Mouse (Mus musculus): ENCODE results near the gene Shmt1. TPM values are rescaled to one million over a fixed set of nuclear protein-coding genes. Genes with fewer than 3 reads are reported as not detected.

Gene Shmt1
- polyA plus RNA-seq, 1 experiment from 2014 or later = 126 TPM

DNA sequence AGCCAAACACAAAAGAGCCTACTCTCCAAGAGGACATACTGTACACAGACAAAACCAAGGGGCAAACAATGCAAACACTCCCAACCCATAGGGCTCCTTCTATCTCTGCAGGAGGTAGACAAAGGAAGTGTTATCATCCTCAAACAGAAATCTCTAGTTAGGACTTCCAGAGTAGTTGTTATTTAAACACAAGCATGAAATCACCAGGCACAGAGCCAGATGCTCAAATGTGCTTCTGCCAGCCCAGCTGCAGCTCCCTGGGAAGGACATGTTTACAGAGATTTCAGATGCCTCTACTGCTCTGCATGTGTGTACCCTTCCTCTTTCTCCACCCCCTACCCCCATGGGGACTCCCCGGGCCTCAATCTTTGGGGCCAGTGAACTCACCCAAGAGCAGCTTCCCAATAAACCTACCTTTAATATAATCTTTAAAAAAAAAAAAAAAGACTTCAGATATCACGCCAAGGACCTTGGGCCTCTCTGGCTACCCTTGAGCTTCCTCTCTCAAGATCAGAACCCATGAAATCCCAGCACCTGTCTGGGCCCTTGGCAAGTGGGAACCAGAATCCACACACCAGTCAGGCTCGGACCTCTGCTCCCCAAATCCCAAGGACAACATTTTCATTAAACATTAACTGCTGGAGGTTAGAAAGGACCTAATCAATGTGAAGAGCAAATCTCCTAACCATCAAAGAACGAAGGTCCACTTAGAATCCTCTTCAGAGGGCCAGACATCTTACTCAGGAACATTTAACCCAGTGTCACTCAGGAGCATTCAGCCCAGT, 3.0 kb downstream of the Shmt1 start:
- H3K4me3 ChIP-seq (ENCODE audit: low read length) = peak overlapping the region; percentile 54
- peak overlapping the region; percentile 74 for H3K4me2 ChIP-seq (ENCODE audit: low read depth, low read length)
- H3K9ac ChIP-seq (ENCODE audit: low read depth, low read length) = 0 out of 2 replicates have a peak overlapping the region, but pooled peaks have one; percentile 10
- ATAC-seq = no peak
- H3K4me1 ChIP-seq (ENCODE audit: control insufficient read depth, insufficient read depth, low read length) = peaks cover 17% of the 10 kb centered on the region
- 39% methylated on average over 4 of the region's 4 CpGs for WGBS
- no peaks in the 10 kb centered on the region for H3K27me3 ChIP-seq (replicated peaks; ENCODE audit: control insufficient read depth, insufficient read depth, low read length)
- H3K36me3 ChIP-seq (ENCODE audit: control insufficient read depth, insufficient read depth, low read length) = no peaks in the 10 kb centered on the region
- no peaks in the 10 kb centered on the region for H3K9me3 ChIP-seq (ENCODE audit: control insufficient read depth, low read length)
- H3K27ac ChIP-seq (ENCODE audit: low read length) = peak overlapping the region; percentile 52

DNA sequence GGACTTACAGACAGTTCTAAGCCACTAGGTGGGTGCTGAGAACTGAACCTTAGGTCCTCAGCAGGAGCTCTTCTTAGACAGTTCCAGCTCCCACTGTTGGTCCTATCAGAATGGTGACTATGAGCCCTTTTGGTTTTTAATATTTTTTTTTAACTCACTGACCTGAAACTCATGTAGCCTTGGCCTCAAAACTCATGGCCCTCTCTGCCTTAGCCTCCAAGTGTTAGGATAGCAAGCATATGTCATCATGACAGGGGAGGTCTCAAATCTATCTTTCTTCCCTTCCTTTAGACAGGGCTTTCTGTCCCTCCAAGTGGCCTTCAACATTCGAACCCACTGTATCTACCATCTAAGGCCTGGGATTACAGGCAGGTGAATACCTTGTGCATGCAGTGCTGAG, 10.6 kb downstream of the Shmt1 start:
- Histone ChIP-seq H3K27ac (ENCODE audit: low read length) (no peak overlapping the region), H3K4me1 (ENCODE audit: control insufficient read depth, insufficient read depth, low read length) (no peaks in the 10 kb centered on the region), H3K4me3 (ENCODE audit: low read length) (no peak overlapping the region), H3K36me3 (ENCODE audit: control insufficient read depth, insufficient read depth, low read length) (peaks cover 13% of the 10 kb centered on the region; the same call in 1 of the 2 replicates), H3K27me3 (replicated peaks; ENCODE audit: control insufficient read depth, insufficient read depth, low read length) (no peaks in the 10 kb centered on the region), H3K9me3 (ENCODE audit: control insufficient read depth, low read length) (no peaks in the 10 kb centered on the region), H3K9ac (ENCODE audit: low read depth, low read length) (no peak overlapping the region), H3K4me2 (ENCODE audit: low read depth, low read length) (no peak overlapping the region)
- no peak for ATAC-seq
- 82% methylated on average over 1 of the region's 1 CpGs for WGBS

- no peak for ATAC-seq
Measured at GRCm38 (mm10) chr11:60799977-60800376, 11.5 kb downstream of the Shmt1 start.

GRCm38 (mm10) chr11:60796342-60796741, 15.2 kb downstream of the Shmt1 start:
- H3K4me3 ChIP-seq (ENCODE audit: low read length) = no peak overlapping the region
- H3K9ac ChIP-seq (ENCODE audit: low read depth, low read length) = no peak overlapping the region
- H3K4me1 ChIP-seq (ENCODE audit: control insufficient read depth, insufficient read depth, low read length) = no peaks in the 10 kb centered on the region
- no peak for ATAC-seq
- H3K27me3 ChIP-seq (replicated peaks; ENCODE audit: control insufficient read depth, insufficient read depth, low read length) = no peaks in the 10 kb centered on the region
- no peak overlapping the region for H3K4me2 ChIP-seq (ENCODE audit: low read depth, low read length)
- no peak overlapping the region for H3K27ac ChIP-seq (ENCODE audit: low read length)
- H3K36me3 ChIP-seq (ENCODE audit: control insufficient read depth, insufficient read depth, low read length) = peaks cover 11% of the 10 kb centered on the region
- no peaks in the 10 kb centered on the region for H3K9me3 ChIP-seq (ENCODE audit: control insufficient read depth, low read length)
- WGBS = 86% methylated on average over 11 of the region's 11 CpGs

More at GRCm38 (mm10) chr11:60799977-60800376, 11.5 kb downstream of the Shmt1 start:
- H3K4me3 ChIP-seq (ENCODE audit: low read length) = no peak overlapping the region
- no peaks in the 10 kb centered on the region for H3K9me3 ChIP-seq (ENCODE audit: control insufficient read depth, low read length)
- H3K4me2 ChIP-seq (ENCODE audit: low read depth, low read length) = no peak overlapping the region
- H3K9ac ChIP-seq (ENCODE audit: low read depth, low read length) = no peak overlapping the region
- no peaks in the 10 kb centered on the region for H3K4me1 ChIP-seq (ENCODE audit: control insufficient read depth, insufficient read depth, low read length)
- no peak overlapping the region for H3K27ac ChIP-seq (ENCODE audit: low read length)
- H3K27me3 ChIP-seq (replicated peaks; ENCODE audit: control insufficient read depth, insufficient read depth, low read length) = no peaks in the 10 kb centered on the region
- H3K36me3 ChIP-seq (ENCODE audit: control insufficient read depth, insufficient read depth, low read length) = peaks cover 13% of the 10 kb centered on the region; the same call in 1 of the 2 replicates
- WGBS = 90% methylated on average over 4 of the region's 4 CpGs

DNA sequence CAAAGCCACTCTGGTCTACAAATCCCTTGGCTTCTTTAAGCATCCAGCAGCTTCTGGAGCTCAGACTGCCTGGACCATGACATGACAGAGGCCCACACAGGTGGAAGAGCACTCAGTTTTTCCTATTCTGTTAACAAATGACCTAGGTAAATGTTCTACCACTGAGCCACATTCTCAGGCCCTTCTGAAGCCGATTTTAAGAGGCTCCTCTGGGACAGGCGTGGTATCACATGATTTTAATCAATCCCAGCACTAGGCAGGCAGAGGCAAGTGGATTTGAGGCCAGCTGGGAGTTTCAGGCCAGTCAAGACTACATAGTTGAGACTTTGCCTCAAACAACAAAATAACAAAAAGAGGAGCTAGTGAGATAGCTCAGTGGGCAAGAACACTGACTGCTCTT, 21.0 kb downstream of the Shmt1 start:
- ATAC-seq = no peak
- WGBS = 79% methylated on average over 2 of the region's 2 CpGs
- H3K4me1 ChIP-seq (ENCODE audit: control insufficient read depth, insufficient read depth, low read length) = no peaks in the 10 kb centered on the region
- no peak overlapping the region for H3K9ac ChIP-seq (ENCODE audit: low read depth, low read length)
- H3K4me3 ChIP-seq (ENCODE audit: low read length) = no peak overlapping the region
- H3K36me3 ChIP-seq (ENCODE audit: control insufficient read depth, insufficient read depth, low read length) = peaks cover 13% of the 10 kb centered on the region
- no peak overlapping the region for H3K27ac ChIP-seq (ENCODE audit: low read length)
- H3K4me2 ChIP-seq (ENCODE audit: low read depth, low read length) = no peak overlapping the region
- no peaks in the 10 kb centered on the region for H3K9me3 ChIP-seq (ENCODE audit: control insufficient read depth, low read length)
- no peaks in the 10 kb centered on the region for H3K27me3 ChIP-seq (replicated peaks; ENCODE audit: control insufficient read depth, insufficient read depth, low read length)

DNA sequence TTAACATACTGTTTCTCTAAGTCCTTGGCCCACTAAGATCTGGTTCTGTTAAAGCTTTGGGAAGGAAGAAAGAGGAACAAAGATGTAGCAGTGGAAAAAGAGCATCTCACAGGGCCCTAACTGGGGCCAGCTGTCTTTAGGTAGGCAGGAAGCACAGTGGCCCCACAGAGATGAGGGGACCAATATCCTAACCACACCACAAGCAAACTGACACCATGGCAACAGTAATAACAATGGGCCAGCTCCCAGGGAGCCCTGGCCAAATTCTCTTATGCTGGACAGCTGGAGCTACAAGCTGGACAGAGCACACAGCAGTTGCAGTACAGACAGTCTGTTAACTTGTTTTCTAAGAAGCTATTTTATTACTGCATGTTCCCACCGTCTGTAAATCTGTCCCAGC, 23.9 kb downstream of the Shmt1 start:
- WGBS = 54% methylated on average over 1 of the region's 1 CpGs
- no peak for ATAC-seq
- Histone ChIP-seq H3K27ac (ENCODE audit: low read length) (no peak overlapping the region), H3K9me3 (ENCODE audit: control insufficient read depth, low read length) (no peaks in the 10 kb centered on the region), H3K9ac (ENCODE audit: low read depth, low read length) (no peak overlapping the region), H3K27me3 (replicated peaks; ENCODE audit: control insufficient read depth, insufficient read depth, low read length) (no peaks in the 10 kb centered on the region), H3K4me2 (ENCODE audit: low read depth, low read length) (no peak overlapping the region), H3K4me1 (ENCODE audit: control insufficient read depth, insufficient read depth, low read length) (no peaks in the 10 kb centered on the region), H3K36me3 (ENCODE audit: control insufficient read depth, insufficient read depth, low read length) (peaks cover 17% of the 10 kb centered on the region), H3K4me3 (ENCODE audit: low read length) (no peak overlapping the region)

DNA sequence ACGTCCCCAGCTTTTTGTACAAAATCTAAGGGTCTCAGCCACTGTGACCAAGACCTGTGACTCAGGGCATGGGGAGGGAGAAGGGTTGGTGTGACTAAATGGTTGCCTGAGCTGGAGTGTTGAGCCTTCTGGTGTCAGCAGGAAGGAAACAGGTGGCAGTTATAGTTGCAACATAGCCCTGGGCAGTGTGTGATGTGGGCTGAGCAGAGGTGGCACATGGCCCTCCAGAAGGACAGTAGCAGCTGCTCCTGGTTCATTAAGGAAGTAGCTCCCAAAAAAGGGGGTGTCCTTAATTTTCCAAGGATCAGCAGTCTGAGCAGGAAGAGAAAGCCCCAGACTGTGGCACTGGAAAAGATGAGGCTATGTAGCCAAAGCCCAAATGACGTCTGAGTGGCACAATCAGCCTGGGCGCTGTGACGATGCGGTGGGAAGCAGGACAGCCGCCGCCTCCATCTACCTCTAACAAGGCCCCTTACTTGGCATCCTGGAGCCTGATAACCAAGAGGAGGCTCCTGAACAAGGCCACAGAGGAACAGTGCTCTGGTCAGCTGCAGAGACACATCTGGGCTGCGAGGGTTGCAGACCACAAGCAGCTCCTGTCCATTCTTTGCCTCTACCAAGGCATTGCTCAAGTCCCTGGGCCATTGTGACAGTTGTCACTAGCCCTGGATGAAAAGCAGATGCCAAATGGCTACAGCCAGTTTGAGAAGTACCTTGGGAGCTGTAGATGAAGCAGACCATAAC, 27.2 kb downstream of the Shmt1 start:
- ATAC-seq = no peak
- H3K4me3 ChIP-seq (ENCODE audit: low read length) = no peak overlapping the region
- 89% methylated on average over 8 of the region's 8 CpGs for WGBS
- H3K4me2 ChIP-seq (ENCODE audit: low read depth, low read length) = no peak overlapping the region
- no peaks in the 10 kb centered on the region for H3K27me3 ChIP-seq (replicated peaks; ENCODE audit: control insufficient read depth, insufficient read depth, low read length)
- peaks cover 29% of the 10 kb centered on the region for H3K4me1 ChIP-seq (ENCODE audit: control insufficient read depth, insufficient read depth, low read length)
- no peak overlapping the region for H3K9ac ChIP-seq (ENCODE audit: low read depth, low read length)
- H3K27ac ChIP-seq (ENCODE audit: low read length) = no peak overlapping the region
- H3K36me3 ChIP-seq (ENCODE audit: control insufficient read depth, insufficient read depth, low read length) = peaks cover 17% of the 10 kb centered on the region
- no peaks in the 10 kb centered on the region for H3K9me3 ChIP-seq (ENCODE audit: control insufficient read depth, low read length)

GRCm38 (mm10) chr11:60779673-60780189, 31.8 kb downstream of the Shmt1 start:
- Histone ChIP-seq H3K4me2 (ENCODE audit: low read depth, low read length) (peak overlapping the region; percentile 94), H3K9ac (ENCODE audit: low read depth, low read length) (peak overlapping the region; percentile 44), H3K4me3 (ENCODE audit: low read length) (peak overlapping the region; percentile 43), H3K36me3 (ENCODE audit: control insufficient read depth, insufficient read depth, low read length) (peaks cover 6% of the 10 kb centered on the region), H3K27me3 (replicated peaks; ENCODE audit: control insufficient read depth, insufficient read depth, low read length) (no peaks in the 10 kb centered on the region), H3K27ac (ENCODE audit: low read length) (no peak overlapping the region), H3K9me3 (ENCODE audit: control insufficient read depth, low read length) (no peaks in the 10 kb centered on the region), H3K4me1 (ENCODE audit: control insufficient read depth, insufficient read depth, low read length) (peaks cover 59% of the 10 kb centered on the region)
- no peak for ATAC-seq
- 87% methylated on average over 10 of the region's 10 CpGs for WGBS

DNA sequence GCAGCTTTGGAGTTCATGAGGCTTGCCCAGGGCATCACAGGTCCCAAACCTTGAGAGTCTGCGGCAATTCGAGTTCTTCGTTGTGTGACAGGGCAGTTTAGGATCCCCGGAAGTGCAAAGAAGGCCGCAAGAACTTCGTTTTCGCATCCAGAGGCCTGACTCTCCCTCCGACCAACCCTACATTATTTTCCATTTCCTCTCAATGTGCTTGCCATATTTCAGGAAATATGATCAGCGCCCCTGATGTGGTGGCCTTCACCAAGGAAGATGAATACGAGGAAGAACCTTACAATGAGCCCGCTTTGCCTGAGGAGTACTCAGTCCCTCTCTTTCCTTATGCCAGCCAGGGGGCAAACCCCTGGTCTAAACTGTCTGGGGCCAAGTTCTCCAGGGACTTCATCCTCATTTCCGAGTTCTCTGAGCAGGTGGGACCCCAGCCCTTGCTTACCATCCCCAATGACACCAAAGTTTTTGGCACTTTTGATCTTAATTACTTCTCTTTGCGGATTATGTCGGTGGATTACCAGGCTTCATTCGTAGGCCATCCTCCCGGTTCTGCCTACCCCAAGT, 33.6 kb downstream of the Shmt1 start:
- Histone ChIP-seq H3K27me3 (replicated peaks; ENCODE audit: control insufficient read depth, insufficient read depth, low read length) (no peaks in the 10 kb centered on the region), H3K4me2 (ENCODE audit: low read depth, low read length) (peak overlapping the region; percentile 94), H3K9ac (ENCODE audit: low read depth, low read length) (peak overlapping the region; percentile 83), H3K27ac (ENCODE audit: low read length) (peak overlapping the region; percentile 88), H3K4me1 (ENCODE audit: control insufficient read depth, insufficient read depth, low read length) (peaks cover 59% of the 10 kb centered on the region), H3K4me3 (ENCODE audit: low read length) (peak overlapping the region; percentile 75), H3K36me3 (ENCODE audit: control insufficient read depth, insufficient read depth, low read length) (no peaks in the 10 kb centered on the region), H3K9me3 (ENCODE audit: control insufficient read depth, low read length) (no peaks in the 10 kb centered on the region)
- ATAC-seq = no peak
- WGBS = 24% methylated on average over 16 of the region's 16 CpGs

All from intestine, embryonic 16.5 days (tissue).